Mouse (Mus musculus): Measurements from ENCODE around the gene Tsc1.

Gene Tsc1

GRCm38 (mm10) chr2:28640461-28641424 lies at the start of gene Tsc1:
Gene Tsc1, plus strand, starts transcription at chr2:28641228.
- in situ Hi-C loops (cut with MseI, MboI) = no loop called here

GRCm38 (mm10) chr2:28591479-28591878 lies 49.5 kb upstream of the Tsc1 start:
- in situ Hi-C loops (cut with MseI, MboI) = loop anchor here in 1 of 2 experiments (5.0 kb wide), 1 partner anchor 36 kb away; no protein-coding TSS in a partner anchor

GRCm38 (mm10) chr2:28592809-28593208 lies 48.2 kb upstream of the Tsc1 start:
- in situ Hi-C loops (cut with MseI, MboI) = loop anchor here in 1 of 2 experiments (5.0 kb wide), 1 partner anchor 34 kb away; no protein-coding TSS in a partner anchor

GRCm38 (mm10) chr2:28596021-28596420 lies 45.0 kb upstream of the Tsc1 start:
- in situ Hi-C loops (cut with MseI, MboI) = no loop called here

- in situ Hi-C loops (cut with MseI, MboI) = no loop called here
Observed at GRCm38 (mm10) chr2:28596998-28597397, 44.0 kb upstream of the Tsc1 start.

- in situ Hi-C loops (cut with MseI, MboI) = no loop called here
Observed at GRCm38 (mm10) chr2:28597733-28598547, 43.1 kb upstream of the Tsc1 start.

GRCm38 (mm10) chr2:28598692-28599568 lies 42.1 kb upstream of the Tsc1 start:
- in situ Hi-C loops (cut with MseI, MboI) = no loop called here

- in situ Hi-C loops (cut with MseI, MboI) = no loop called here
Observed at GRCm38 (mm10) chr2:28599569-28599900, 41.5 kb upstream of the Tsc1 start.

- in situ Hi-C loops (cut with MseI, MboI) = no loop called here
Observed at GRCm38 (mm10) chr2:28601720-28602590, 39.1 kb upstream of the Tsc1 start.

- in situ Hi-C loops (cut with MseI, MboI) = no loop called here
Observed at GRCm38 (mm10) chr2:28603542-28603941, 37.5 kb upstream of the Tsc1 start.

GRCm38 (mm10) chr2:28605789-28606541 lies 35.1 kb upstream of the Tsc1 start:
- in situ Hi-C loops (cut with MseI, MboI) = no loop called here

GRCm38 (mm10) chr2:28606601-28607340 lies 34.3 kb upstream of the Tsc1 start:
- in situ Hi-C loops (cut with MseI, MboI) = no loop called here

- in situ Hi-C loops (cut with MseI, MboI) = no loop called here
Observed at GRCm38 (mm10) chr2:28607341-28608165, 33.5 kb upstream of the Tsc1 start.

- in situ Hi-C loops (cut with MseI, MboI) = no loop called here
Observed at GRCm38 (mm10) chr2:28609851-28610250, 31.2 kb upstream of the Tsc1 start.

- in situ Hi-C loops (cut with MseI, MboI) = no loop called here
Observed at GRCm38 (mm10) chr2:28610716-28611406, 30.2 kb upstream of the Tsc1 start.

- in situ Hi-C loops (cut with MseI, MboI) = no loop called here
Observed at GRCm38 (mm10) chr2:28611407-28611787, 29.6 kb upstream of the Tsc1 start.

- in situ Hi-C loops (cut with MseI, MboI) = no loop called here
Observed at GRCm38 (mm10) chr2:28612436-28613063, 28.5 kb upstream of the Tsc1 start.
